Comparison of ENCODE assay signal across 19 mouse cellular contexts in genomic region chr17:70516506-70516905, GRCm38 (mm10).
"Had no signal": no experiment of that assay in that cellular context is flagged by ENCODE, and none has a peak within 500 bp of the region (broad histone marks: within the 10 kb centered on the region; RNA-seq: fewer than 3 reads in every experiment).

No protein-coding gene starts in this region.

- H3K9me3 ChIP-seq: midbrain, embryonic 10.5 days; neural tube, embryonic 13.5 days had no signal

- H3K4me3 ChIP-seq: left cerebral cortex, adult 2 months; liver, embryonic 13.5 days; midbrain, embryonic 10.5 days; midbrain, embryonic 13.5 days; myocyte; neural tube, embryonic 13.5 days had no signal

- H3K27me3 ChIP-seq: liver, embryonic 13.5 days; midbrain, embryonic 13.5 days; neural tube, embryonic 13.5 days had no signal

- H3K4me1 ChIP-seq: liver, embryonic 13.5 days; midbrain, embryonic 10.5 days; midbrain, embryonic 13.5 days; neural tube, embryonic 13.5 days had no signal

- H3K27ac ChIP-seq: liver, embryonic 13.5 days; midbrain, embryonic 10.5 days; midbrain, embryonic 13.5 days; neural tube, embryonic 13.5 days; stomach, postnatal 0 days had no signal

- DNase-seq: kidney, adult 18-20 months; kidney, adult 9 months; kidney, postnatal 14 days; kidney, postnatal 4 days; layer of hippocampus, postnatal 36 days; liver, embryonic 13.5 days; lung, adult 2 months; lung, postnatal 14 days; lung, postnatal 4 days; right cerebral cortex, postnatal 14 days; right cerebral cortex, postnatal 4 days; thymus, adult 18-20 months; thymus, postnatal 36 days had no signal

- ATAC-seq: midbrain, embryonic 13.5 days had no signal

- H3K36me3 ChIP-seq: liver, embryonic 13.5 days; midbrain, embryonic 10.5 days; midbrain, embryonic 13.5 days had no signal

- H3K9ac ChIP-seq: liver, embryonic 13.5 days; midbrain, embryonic 13.5 days; neural tube, embryonic 13.5 days had no signal
